8 mouse cellular contexts compared by ENCODE assay signal in the genomic region with DNA sequence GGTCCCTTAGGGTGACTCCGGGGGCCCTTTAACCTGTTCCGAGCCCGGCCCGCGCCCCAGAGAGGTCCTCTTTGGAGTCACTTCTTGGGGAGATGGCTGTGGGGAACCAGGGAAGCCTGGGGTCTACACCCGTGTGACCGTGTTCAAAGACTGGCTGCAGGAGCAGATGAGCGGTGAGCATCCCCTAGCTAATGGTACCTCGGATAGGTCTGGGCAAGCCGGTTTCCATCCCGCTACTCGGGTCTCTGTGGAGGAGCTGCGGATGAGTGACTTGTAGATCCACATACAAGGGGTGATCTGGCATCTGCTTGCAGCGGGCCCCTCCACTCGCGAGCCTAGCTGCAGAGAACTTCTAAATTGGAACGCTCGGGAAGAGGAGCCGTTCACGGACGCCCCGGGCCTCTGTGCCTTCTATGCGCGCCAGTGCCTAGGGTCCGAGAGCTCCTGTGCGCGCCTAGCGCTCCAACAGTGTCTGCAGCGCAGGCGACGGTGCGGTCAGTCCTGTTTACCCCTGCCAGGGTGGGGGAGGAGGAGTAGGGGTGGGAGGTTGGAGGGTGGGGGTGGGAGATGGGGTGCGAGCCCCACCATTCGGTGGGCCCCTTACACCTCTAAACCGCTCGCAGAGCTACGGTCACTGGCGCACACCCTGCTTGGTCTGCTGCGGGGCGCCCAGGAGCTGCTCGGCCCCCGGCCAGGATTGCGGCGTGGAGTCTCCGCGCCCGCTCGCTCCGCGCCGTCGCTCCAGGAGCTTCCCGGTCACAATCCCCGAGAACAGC. TPM values are rescaled to one million over a fixed set of nuclear protein-coding genes. Genes with fewer than 3 reads are reported as not detected.
DNase-seq lines count a peak whose midpoint lies in the region; ATAC-seq and TF ChIP-seq lines count a peak whose summit lies in the region.

No protein-coding gene starts in this region.

- no peak for TF ChIP-seq RAD21 in MEL (IDR thresholded peaks at IDR 0.05; ENCODE audit: low read depth, low read length)

- TF ChIP-seq CTCF in MEL (IDR thresholded peaks at IDR 0.05 in 2 of 3, conservative IDR thresholded peaks at IDR 0.05 in 1 of 3; ENCODE audit: control insufficient read depth in 1 of 3, insufficient read depth in 1 of 3, low read depth in 2 of 3, low read length in 3 of 3, poor library complexity in 1 of 3, severe bottlenecking in 1 of 3) = no peak

- peak overlapping the region; percentile 73 for H3K4me2 ChIP-seq in heart, embryonic 11.5 days
- H3K4me2 ChIP-seq in forebrain, embryonic 14.5 days (ENCODE audit: low read length) = peak overlapping the region; percentile 87
- peak overlapping the region; percentile 67 for H3K4me2 ChIP-seq in liver, embryonic 15.5 days

- no peaks in the 10 kb centered on the region for H3K4me1 ChIP-seq in heart, embryonic 11.5 days (ENCODE audit: control insufficient read depth, insufficient read depth, low read length)
- peaks cover 0 to 9% of the 10 kb centered on the region in 2 experiments; a peak in 2 of 4 replicates for H3K4me1 ChIP-seq in MEL (ENCODE audit: control insufficient read depth in 1 of 2, insufficient read depth in 2 of 2, low read length in 2 of 2)
- H3K4me1 ChIP-seq in forebrain, embryonic 14.5 days (ENCODE audit: control insufficient read depth, insufficient read depth, low read length) = 0 out of 2 replicates have a peak, but pooled peaks cover 2% of the 10 kb centered on the region
- H3K4me1 ChIP-seq in liver, embryonic 15.5 days (replicated peaks) = peaks cover 6% of the 10 kb centered on the region; the same call in 1 of the 2 replicates

- no peak for DNase-seq in heart, postnatal 4 days
- DNase-seq in MEL (ENCODE audit: low read depth, low spot score) = no peak
- peak; percentile 37 for DNase-seq in forebrain, embryonic 14.5 days (ENCODE audit: low spot score)
- DNase-seq in retina, embryonic 14.5 days (ENCODE audit: low spot score) = no peak
- DNase-seq in spleen, postnatal 4 days (ENCODE audit: low spot score in 2 of 2) = no peak
- no peak for DNase-seq in left cerebral cortex, adult 18-20 months (ENCODE audit: low spot score in 2 of 2)

- H3K9me3 ChIP-seq in heart, embryonic 11.5 days (replicated peaks; ENCODE audit: control insufficient read depth, low read length) = no peaks in the 10 kb centered on the region
- H3K9me3 ChIP-seq in MEL (replicated peaks; ENCODE audit: insufficient read depth, low read length) = no peaks in the 10 kb centered on the region
- no peaks in the 10 kb centered on the region for H3K9me3 ChIP-seq in forebrain, embryonic 14.5 days (replicated peaks; ENCODE audit: control insufficient read depth, low read length)
- no peaks in the 10 kb centered on the region for H3K9me3 ChIP-seq in liver, embryonic 15.5 days (replicated peaks)

- TF ChIP-seq POLR2A in MEL (IDR thresholded peaks at IDR 0.05; ENCODE audit: control insufficient read depth in 1 of 2, insufficient read depth in 1 of 2, low read depth in 1 of 2, low read length in 2 of 2, poor library complexity in 1 of 2) = no peak

- no peaks in the 10 kb centered on the region for H3K79me2 ChIP-seq in MEL (ENCODE audit: control insufficient read depth, insufficient read depth, low read length, poor library complexity)

- peak overlapping the region; percentile 36; the same call in 1 of the 2 replicates for H3K9ac ChIP-seq in heart, embryonic 11.5 days (ENCODE audit: low read depth, low read length)
- peak overlapping the region; percentile 40; the same call in 1 of the 2 replicates for H3K9ac ChIP-seq in MEL (ENCODE audit: control insufficient read depth, low read depth, low read length, poor library complexity, severe bottlenecking)
- peak overlapping the region; percentile 63 for H3K9ac ChIP-seq in forebrain, embryonic 14.5 days (ENCODE audit: low read length)
- H3K9ac ChIP-seq in liver, embryonic 15.5 days = no peak overlapping the region

- no peak for TF ChIP-seq EP300 in MEL (IDR thresholded peaks at IDR 0.05; ENCODE audit: low read depth in 1 of 2, low read length in 2 of 2)

- H3K4me3 ChIP-seq in heart, embryonic 11.5 days (ENCODE audit: low read depth, low read length) = peak overlapping the region; percentile 55
- H3K4me3 ChIP-seq in MEL (ENCODE audit: control insufficient read depth in 1 of 2, insufficient read depth in 1 of 2, low read depth in 2 of 2, low read length in 2 of 2) = peak overlapping the region; percentile 55 to 62
- peak overlapping the region; percentile 48 for H3K4me3 ChIP-seq in forebrain, embryonic 14.5 days (ENCODE audit: low read depth, low read length)
- H3K4me3 ChIP-seq in liver, embryonic 15.5 days (replicated peaks) = peak overlapping the region; percentile 44

- no peaks in the 10 kb centered on the region for H3K36me3 ChIP-seq in heart, embryonic 11.5 days (ENCODE audit: control insufficient read depth, insufficient read depth, low read length)
- H3K36me3 ChIP-seq in MEL (ENCODE audit: control insufficient read depth in 1 of 2, insufficient read depth in 2 of 2, low read length in 2 of 2) = peaks cover 0 to 5% of the 10 kb centered on the region in 2 experiments; a peak in 2 of 4 replicates
- H3K36me3 ChIP-seq in forebrain, embryonic 14.5 days (ENCODE audit: control insufficient read depth, insufficient read depth, low read length) = no peaks in the 10 kb centered on the region
- no peaks in the 10 kb centered on the region for H3K36me3 ChIP-seq in liver, embryonic 15.5 days (replicated peaks)

- ATAC-seq in heart, embryonic 11.5 days (replicated peaks; ENCODE audit: insufficient number of reproducible peaks, low FRiP score, low TSS enrichment) = no peak
- peak; percentile 65 for ATAC-seq in forebrain, embryonic 14.5 days
- ATAC-seq in liver, embryonic 15.5 days (ENCODE audit: insufficient read depth) = no peak

- H3K27ac ChIP-seq in heart, embryonic 11.5 days (ENCODE audit: low read depth, low read length) = no peak overlapping the region
- no peak overlapping the region for H3K27ac ChIP-seq in MEL (ENCODE audit: control insufficient read depth, low read depth, low read length)
- H3K27ac ChIP-seq in forebrain, embryonic 14.5 days (ENCODE audit: low read depth, low read length) = no peak overlapping the region
- no peak overlapping the region for H3K27ac ChIP-seq in liver, embryonic 15.5 days (replicated peaks)

- 2% methylated on average over 54 of the region's 54 CpGs for WGBS in heart, embryonic 11.5 days (ENCODE audit: insufficient replicate concordance)
- 1% methylated on average over 53 of the region's 54 CpGs for WGBS in forebrain, embryonic 14.5 days
- WGBS in liver, embryonic 15.5 days (ENCODE audit: insufficient replicate concordance) = 3% methylated on average over 54 of the region's 54 CpGs

- peaks cover 81% of the 10 kb centered on the region for H3K27me3 ChIP-seq in heart, embryonic 11.5 days (ENCODE audit: control insufficient read depth, insufficient read depth, low read length)
- peaks cover 5 to 6% of the 10 kb centered on the region in 2 experiments; a peak in 3 of 4 replicates for H3K27me3 ChIP-seq in MEL (ENCODE audit: control insufficient read depth in 1 of 2, insufficient read depth in 2 of 2, low read length in 2 of 2)
- H3K27me3 ChIP-seq in forebrain, embryonic 14.5 days (replicated peaks; ENCODE audit: control insufficient read depth, insufficient read depth, low read length) = peaks cover 21% of the 10 kb centered on the region
- peaks cover 82% of the 10 kb centered on the region for H3K27me3 ChIP-seq in liver, embryonic 15.5 days

RNA-seq across cellular contexts. Expression of a gene that starts 3.3 kb away (rescaled TPM):
- polyA plus RNA-seq in heart, embryonic 11.5 days (2014; fragmentation: Nextera tagmentation; extraction: Ambion mirVana) = not detected in 2 replicates
- total RNA-seq in heart, postnatal 4 days (2021) = not detected
- total RNA-seq in MEL (2012; rRNA removed) = 0.08 TPM in 1 of 2 replicates, not detected in the other
- not detected for polyA plus RNA-seq in MEL (2012; ENCODE audit: insufficient read depth in 1 of 2, insufficient read length in 2 of 2, low read depth in 1 of 2, low replicate concordance in 2 of 2, missing spikeins in 1 of 2)
- 0.58 and 1.1 TPM in 2 replicates for polyA plus RNA-seq in forebrain, embryonic 14.5 days (2014; fragmentation: Nextera tagmentation; extraction: Ambion mirVana)
- not detected in 2 replicates for polyA plus RNA-seq in liver, embryonic 15.5 days (2015; fragmentation: Nextera tagmentation; extraction: Ambion mirVana)
- 1 to 10 TPM in 1 of 2 experiments, under 1 TPM in 1; 0.61 to 2.1 TPM for total RNA-seq in left cerebral cortex, adult 18-20 months (2021)

RNA-seq across cellular contexts. Expression of a gene that starts 4.0 kb away (rescaled TPM):
- not detected in 2 replicates for polyA plus RNA-seq in heart, embryonic 11.5 days (2014; fragmentation: Nextera tagmentation; extraction: Ambion mirVana)
- not detected for total RNA-seq in heart, postnatal 4 days (2021)
- not detected in 2 replicates for total RNA-seq in MEL (2012; rRNA removed)
- not detected for polyA plus RNA-seq in MEL (2012; ENCODE audit: insufficient read depth in 1 of 2, insufficient read length in 2 of 2, low read depth in 1 of 2, low replicate concordance in 2 of 2, missing spikeins in 1 of 2)
- not detected in 2 replicates for polyA plus RNA-seq in forebrain, embryonic 14.5 days (2014; fragmentation: Nextera tagmentation; extraction: Ambion mirVana)
- polyA plus RNA-seq in liver, embryonic 15.5 days (2015; fragmentation: Nextera tagmentation; extraction: Ambion mirVana) = 0.36 and 0.45 TPM in 2 replicates
- not detected for total RNA-seq in left cerebral cortex, adult 18-20 months (2021)

RNA-seq across cellular contexts. Expression of a gene that starts 18.0 kb away (rescaled TPM):
- 0.93 and 1.5 TPM in 2 replicates for polyA plus RNA-seq in heart, embryonic 11.5 days (2014; fragmentation: Nextera tagmentation; extraction: Ambion mirVana)
- total RNA-seq in heart, postnatal 4 days (2021) = under 1 TPM; 0.14 TPM
- not detected in 2 replicates for total RNA-seq in MEL (2012; rRNA removed)
- not detected for polyA plus RNA-seq in MEL (2012; ENCODE audit: insufficient read depth in 1 of 2, insufficient read length in 2 of 2, low read depth in 1 of 2, low replicate concordance in 2 of 2, missing spikeins in 1 of 2)
- not detected in 2 replicates for polyA plus RNA-seq in forebrain, embryonic 14.5 days (2014; fragmentation: Nextera tagmentation; extraction: Ambion mirVana)
- 0.89 and 1.1 TPM in 2 replicates for polyA plus RNA-seq in liver, embryonic 15.5 days (2015; fragmentation: Nextera tagmentation; extraction: Ambion mirVana)
- not detected for total RNA-seq in left cerebral cortex, adult 18-20 months (2021)

RNA-seq across cellular contexts. Expression of a gene that starts 27.3 kb away (rescaled TPM):
- 121 and 128 TPM in 2 replicates for polyA plus RNA-seq in heart, embryonic 11.5 days (2014; fragmentation: Nextera tagmentation; extraction: Ambion mirVana)
- 10 to 100 TPM; 71.3 to 72.5 TPM for total RNA-seq in heart, postnatal 4 days (2021)
- total RNA-seq in MEL (2012; rRNA removed) = 165 and 171 TPM in 2 replicates
- polyA plus RNA-seq in MEL (2012; ENCODE audit: insufficient read depth in 1 of 2, insufficient read length in 2 of 2, low read depth in 1 of 2, low replicate concordance in 2 of 2, missing spikeins in 1 of 2) = 100 to 1,000 TPM; 132 to 220 TPM
- 56.6 and 61.9 TPM in 2 replicates for polyA plus RNA-seq in forebrain, embryonic 14.5 days (2014; fragmentation: Nextera tagmentation; extraction: Ambion mirVana)
- polyA plus RNA-seq in liver, embryonic 15.5 days (2015; fragmentation: Nextera tagmentation; extraction: Ambion mirVana) = 69.4 and 73.3 TPM in 2 replicates
- 10 to 100 TPM; 57.5 to 58.6 TPM for total RNA-seq in left cerebral cortex, adult 18-20 months (2021)

RNA-seq across cellular contexts. Expression of a gene that starts 30.1 kb away (rescaled TPM):
- polyA plus RNA-seq in heart, embryonic 11.5 days (2014; fragmentation: Nextera tagmentation; extraction: Ambion mirVana) = not detected in 2 replicates
- total RNA-seq in heart, postnatal 4 days (2021) = under 1 TPM in 1 of 2 experiments, not detected in 1; 0.18 TPM
- 0.73 and 2.1 TPM in 2 replicates for total RNA-seq in MEL (2012; rRNA removed)
- polyA plus RNA-seq in MEL (2012; ENCODE audit: insufficient read depth in 1 of 2, insufficient read length in 2 of 2, low read depth in 1 of 2, low replicate concordance in 2 of 2, missing spikeins in 1 of 2) = 1 to 10 TPM in 1 of 2 experiments, not detected in 1; 4.8 TPM
- polyA plus RNA-seq in forebrain, embryonic 14.5 days (2014; fragmentation: Nextera tagmentation; extraction: Ambion mirVana) = 18.1 and 18.4 TPM in 2 replicates
- 0.08 TPM in 1 of 2 replicates, not detected in the other for polyA plus RNA-seq in liver, embryonic 15.5 days (2015; fragmentation: Nextera tagmentation; extraction: Ambion mirVana)
- total RNA-seq in left cerebral cortex, adult 18-20 months (2021) = 10 to 100 TPM; 11.1 to 13.4 TPM
